Mouse (Mus musculus): ENCODE results near the gene Tekt3. TPM values are rescaled to one million over a fixed set of nuclear protein-coding genes. Genes with fewer than 3 reads are reported as not detected.

Gene Tekt3
- total and polyA plus RNA-seq, 3 experiments = 0.11 TPM; not detected in 2

- Histone ChIP-seq H3K36me3 (replicated peaks) (no peaks in the 10 kb centered on the region), H3K4me3 (ENCODE audit: low read depth, low read length) (no peak overlapping the region), H3K27me3 (ENCODE audit: insufficient read depth, low read length) (no peaks in the 10 kb centered on the region), H3K9me3 (replicated peaks) (peaks cover 9% of the 10 kb centered on the region; the same call in 1 of the 2 replicates), H3K4me1 (ENCODE audit: insufficient read depth, low read depth, low read length) (no peaks in the 10 kb centered on the region)
- no peak for ATAC-seq (ENCODE audit: extremely low read depth, insufficient number of reproducible peaks, low FRiP score, poor library complexity, severe bottlenecking)
- DNase-seq (ENCODE audit: low spot score) = no peak
- no peak for TF ChIP-seq GATA1 (IDR thresholded peaks at IDR 0.05; ENCODE audit: borderline replicate concordance, low read length)
- TF ChIP-seq CTCF (IDR thresholded peaks at IDR 0.05; ENCODE audit: low read depth, low read length) = no peak
- TF ChIP-seq TAL1 (conservative IDR thresholded peaks at IDR 0.05; ENCODE audit: low read depth, low read length) = no peak
- TF ChIP-seq POLR2AphosphoS5 (IDR thresholded peaks at IDR 0.05; ENCODE audit: insufficient replicate concordance, low read depth, low read length) = no peak
- no peak for TF ChIP-seq GATA2 (IDR thresholded peaks at IDR 0.05; ENCODE audit: borderline replicate concordance, low read depth, low read length)
These were observed 9.5 kb upstream of the Tekt3 start for GRCm38 (mm10) chr11:63051996-63052395.

DNA sequence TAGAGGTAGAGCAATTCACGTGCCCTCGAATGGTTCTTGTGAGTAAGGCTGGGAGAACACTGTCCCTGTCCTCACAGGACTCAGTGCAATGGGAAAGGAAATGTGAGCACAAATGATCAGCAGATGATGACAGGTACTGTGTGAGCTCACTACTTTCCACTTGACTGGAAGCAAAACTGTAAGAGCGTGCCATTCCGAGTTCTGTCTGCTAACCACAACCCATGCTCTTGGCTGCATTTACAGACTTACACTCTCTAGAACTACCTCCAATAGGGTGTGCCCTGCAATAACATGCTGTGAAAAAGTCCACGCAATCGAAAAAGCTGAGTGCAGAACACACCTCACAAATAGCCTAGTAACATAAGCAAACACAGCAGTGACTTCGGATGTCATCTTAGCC lies 5.9 kb upstream of the Tekt3 start:
- H3K4me1 ChIP-seq (ENCODE audit: insufficient read depth, low read depth, low read length) = no peaks in the 10 kb centered on the region
- ATAC-seq (ENCODE audit: extremely low read depth, insufficient number of reproducible peaks, low FRiP score, poor library complexity, severe bottlenecking) = no peak

DNA sequence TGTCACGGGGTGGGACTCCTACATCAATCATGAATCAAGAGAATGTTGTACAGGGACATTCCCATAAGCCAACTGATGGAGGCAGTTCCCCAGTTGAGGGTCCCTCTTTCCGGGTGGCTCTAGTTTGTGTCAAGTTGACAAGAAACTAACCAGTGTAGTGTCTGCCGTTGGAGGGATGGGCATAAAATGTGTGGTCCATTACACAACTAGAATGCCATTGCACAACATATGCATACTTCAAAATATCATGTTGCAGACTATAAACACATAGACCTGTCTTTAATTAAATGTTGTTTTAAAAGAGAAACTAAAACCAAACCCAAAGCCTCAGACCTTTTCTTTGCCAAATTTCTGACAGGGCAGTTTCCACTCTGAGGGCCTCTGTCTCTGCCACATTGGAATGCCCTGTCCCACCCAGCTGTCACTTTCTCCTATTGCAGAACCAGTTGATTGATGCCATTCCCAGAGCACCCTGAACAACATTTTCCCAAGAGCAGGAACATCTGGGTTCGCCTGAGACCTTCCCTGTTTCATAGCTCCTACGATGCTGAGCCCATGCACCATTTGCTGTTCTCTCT lies 3.0 kb upstream of the Tekt3 start:
- no peak for DNase-seq (ENCODE audit: low spot score)
- Histone ChIP-seq H3K4me1 (ENCODE audit: insufficient read depth, low read depth, low read length) (no peaks in the 10 kb centered on the region), H3K36me3 (replicated peaks) (no peaks in the 10 kb centered on the region), H3K9me3 (replicated peaks) (peaks cover 10% of the 10 kb centered on the region), H3K27me3 (ENCODE audit: insufficient read depth, low read length) (no peaks in the 10 kb centered on the region), H3K4me3 (ENCODE audit: low read depth, low read length) (no peak overlapping the region)
- no peak for TF ChIP-seq GATA2 (IDR thresholded peaks at IDR 0.05; ENCODE audit: borderline replicate concordance, low read depth, low read length)
- no peak for TF ChIP-seq TAL1 (conservative IDR thresholded peaks at IDR 0.05; ENCODE audit: low read depth, low read length)
- no peak for TF ChIP-seq POLR2AphosphoS5 (IDR thresholded peaks at IDR 0.05; ENCODE audit: insufficient replicate concordance, low read depth, low read length)
- TF ChIP-seq GATA1 (IDR thresholded peaks at IDR 0.05; ENCODE audit: borderline replicate concordance, low read length) = no peak
- TF ChIP-seq CTCF (IDR thresholded peaks at IDR 0.05; ENCODE audit: low read depth, low read length) = no peak
- no peak for ATAC-seq (ENCODE audit: extremely low read depth, insufficient number of reproducible peaks, low FRiP score, poor library complexity, severe bottlenecking)

More for the DNA sequence above, 5.9 kb upstream of the Tekt3 start:
- H3K36me3 ChIP-seq (replicated peaks) = no peaks in the 10 kb centered on the region
- peaks cover 9% of the 10 kb centered on the region; the same call in 1 of the 2 replicates for H3K9me3 ChIP-seq (replicated peaks)
- DNase-seq (ENCODE audit: low spot score) = no peak
- H3K27me3 ChIP-seq (ENCODE audit: insufficient read depth, low read length) = no peaks in the 10 kb centered on the region
- TF ChIP-seq GATA2 (IDR thresholded peaks at IDR 0.05; ENCODE audit: borderline replicate concordance, low read depth, low read length) (no peak), TAL1 (conservative IDR thresholded peaks at IDR 0.05; ENCODE audit: low read depth, low read length) (no peak), GATA1 (IDR thresholded peaks at IDR 0.05; ENCODE audit: borderline replicate concordance, low read length) (no peak), CTCF (IDR thresholded peaks at IDR 0.05; ENCODE audit: low read depth, low read length) (no peak), POLR2AphosphoS5 (IDR thresholded peaks at IDR 0.05; ENCODE audit: insufficient replicate concordance, low read depth, low read length) (no peak)
- no peak overlapping the region for H3K4me3 ChIP-seq (ENCODE audit: low read depth, low read length)

DNA sequence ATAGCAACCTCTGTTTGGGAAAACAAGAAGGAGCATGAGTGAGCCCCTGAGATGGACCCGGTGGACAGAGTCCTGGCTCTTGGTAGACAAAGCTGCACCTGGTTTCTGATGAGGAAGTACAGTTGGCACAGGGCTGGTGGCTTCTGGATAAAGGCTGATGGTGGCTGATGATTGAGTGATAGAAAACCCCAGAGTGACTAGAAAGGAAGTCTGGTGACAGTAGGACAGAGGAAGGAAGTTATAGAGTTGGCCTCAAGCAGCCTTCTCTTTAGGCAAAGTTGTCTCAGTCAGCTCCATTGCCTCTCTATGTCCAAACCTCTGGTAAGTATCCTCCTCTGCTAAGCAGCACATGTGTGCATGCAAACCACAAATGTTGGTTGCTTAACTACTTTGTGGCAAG lies 1.5 kb upstream of the Tekt3 start:
- no peak for ATAC-seq (ENCODE audit: extremely low read depth, insufficient number of reproducible peaks, low FRiP score, poor library complexity, severe bottlenecking)

DNA sequence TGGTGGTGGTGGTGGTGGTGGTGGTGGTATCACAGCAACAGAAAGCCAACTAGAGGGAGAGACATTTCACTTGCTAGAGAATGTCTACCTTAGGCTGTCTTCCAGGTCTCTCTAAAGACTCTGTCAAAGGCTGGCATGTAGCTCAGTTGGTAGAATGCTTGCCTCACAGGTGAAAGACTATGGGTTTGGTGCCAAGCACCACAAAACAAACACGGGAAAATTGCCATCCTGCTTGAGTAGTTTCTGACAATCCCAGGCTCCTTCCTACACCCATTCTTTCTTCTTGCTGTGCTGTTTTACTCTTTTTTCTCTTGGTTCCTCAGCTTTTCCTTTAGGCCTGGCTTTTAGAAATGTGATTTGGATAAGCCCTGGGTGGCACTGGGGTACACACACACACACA lies 5.1 kb downstream of the Tekt3 start:
- H3K4me3 ChIP-seq (ENCODE audit: low read depth, low read length) = no peak overlapping the region
- DNase-seq (ENCODE audit: low spot score) = no peak

More for the DNA sequence above, 1.5 kb upstream of the Tekt3 start:
- DNase-seq (ENCODE audit: low spot score) = no peak
- Histone ChIP-seq H3K36me3 (replicated peaks) (no peaks in the 10 kb centered on the region), H3K9me3 (replicated peaks) (peaks cover 10% of the 10 kb centered on the region), H3K4me3 (ENCODE audit: low read depth, low read length) (no peak overlapping the region), H3K4me1 (ENCODE audit: insufficient read depth, low read depth, low read length) (no peaks in the 10 kb centered on the region), H3K27me3 (ENCODE audit: insufficient read depth, low read length) (no peaks in the 10 kb centered on the region)
- TF ChIP-seq GATA2 (IDR thresholded peaks at IDR 0.05; ENCODE audit: borderline replicate concordance, low read depth, low read length) = no peak
- no peak for TF ChIP-seq GATA1 (IDR thresholded peaks at IDR 0.05; ENCODE audit: borderline replicate concordance, low read length)
- TF ChIP-seq TAL1 (conservative IDR thresholded peaks at IDR 0.05; ENCODE audit: low read depth, low read length) = no peak
- TF ChIP-seq POLR2AphosphoS5 (IDR thresholded peaks at IDR 0.05; ENCODE audit: insufficient replicate concordance, low read depth, low read length) = no peak
- TF ChIP-seq CTCF (IDR thresholded peaks at IDR 0.05; ENCODE audit: low read depth, low read length) = no peak

DNA sequence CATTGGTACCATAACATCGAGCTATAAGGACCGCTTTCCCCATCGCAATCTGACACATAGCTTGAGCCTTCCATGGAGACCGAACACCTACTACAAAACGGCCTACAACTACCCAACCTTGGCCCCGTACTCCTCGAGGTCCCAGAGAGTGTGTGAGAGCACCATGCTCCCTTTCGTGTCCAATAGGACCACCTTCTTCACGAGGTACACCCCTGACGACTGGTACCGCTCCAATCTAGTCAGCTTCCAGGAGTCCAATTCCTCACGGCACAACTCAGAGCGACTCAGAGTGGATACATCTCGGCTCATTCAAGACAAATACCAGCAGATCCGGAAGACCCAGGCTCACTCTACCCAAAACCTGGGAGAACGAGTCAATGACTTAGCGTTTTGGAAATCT lies 8.6 kb downstream of the Tekt3 start:
- DNase-seq (ENCODE audit: low spot score) = no peak
- Histone ChIP-seq H3K9me3 (replicated peaks) (peaks cover 5% of the 10 kb centered on the region), H3K27me3 (ENCODE audit: insufficient read depth, low read length) (no peaks in the 10 kb centered on the region), H3K4me3 (ENCODE audit: low read depth, low read length) (no peak overlapping the region), H3K4me1 (ENCODE audit: insufficient read depth, low read depth, low read length) (no peaks in the 10 kb centered on the region), H3K36me3 (replicated peaks) (no peaks in the 10 kb centered on the region)
- ATAC-seq (ENCODE audit: extremely low read depth, insufficient number of reproducible peaks, low FRiP score, poor library complexity, severe bottlenecking) = no peak
- TF ChIP-seq POLR2AphosphoS5 (IDR thresholded peaks at IDR 0.05; ENCODE audit: insufficient replicate concordance, low read depth, low read length) (no peak), CTCF (IDR thresholded peaks at IDR 0.05; ENCODE audit: low read depth, low read length) (no peak), TAL1 (conservative IDR thresholded peaks at IDR 0.05; ENCODE audit: low read depth, low read length) (no peak), GATA2 (IDR thresholded peaks at IDR 0.05; ENCODE audit: borderline replicate concordance, low read depth, low read length) (no peak)

More for the DNA sequence above, 5.1 kb downstream of the Tekt3 start:
- Histone ChIP-seq H3K4me1 (ENCODE audit: insufficient read depth, low read depth, low read length) (no peaks in the 10 kb centered on the region), H3K27me3 (ENCODE audit: insufficient read depth, low read length) (no peaks in the 10 kb centered on the region), H3K9me3 (replicated peaks) (peaks cover 7% of the 10 kb centered on the region), H3K36me3 (replicated peaks) (no peaks in the 10 kb centered on the region)
- no peak for ATAC-seq (ENCODE audit: extremely low read depth, insufficient number of reproducible peaks, low FRiP score, poor library complexity, severe bottlenecking)
- TF ChIP-seq GATA1 (IDR thresholded peaks at IDR 0.05; ENCODE audit: borderline replicate concordance, low read length) (no peak), CTCF (IDR thresholded peaks at IDR 0.05; ENCODE audit: low read depth, low read length) (no peak), TAL1 (conservative IDR thresholded peaks at IDR 0.05; ENCODE audit: low read depth, low read length) (no peak), GATA2 (IDR thresholded peaks at IDR 0.05; ENCODE audit: borderline replicate concordance, low read depth, low read length) (no peak), POLR2AphosphoS5 (IDR thresholded peaks at IDR 0.05; ENCODE audit: insufficient replicate concordance, low read depth, low read length) (no peak)

All from G1E (cell line).